Mouse (Mus musculus) gastrocnemius, adult 18-20 months (tissue): ENCODE data around the gene Slc31a1. TPM values are rescaled to one million over a fixed set of nuclear protein-coding genes. Genes with fewer than 3 reads are reported as not detected.
A peak's percentile ranks its signal among the peaks of the same experiment; 100 is the strongest.

Source experiments
- DNase-seq: peaks from one replicate; pipeline ENCODE4 v3.0.0; 2021; ENCODE audit warnings: low spot score
- total RNA-seq, 2 experiments: library from RNA; stranded (reverse); gene quantifications; 2 replicates each; pipeline ENCODE4 v1.2.3; 2021

Slc31a1 gene
- total RNA-seq, 2 experiments from 2014 or later: 8.5 to 9.7 TPM

- no peak for DNase-seq
These were observed 1.5 kb downstream of the Slc31a1 start for GRCm38 (mm10) chr4:62361997-62362396.

DNA sequence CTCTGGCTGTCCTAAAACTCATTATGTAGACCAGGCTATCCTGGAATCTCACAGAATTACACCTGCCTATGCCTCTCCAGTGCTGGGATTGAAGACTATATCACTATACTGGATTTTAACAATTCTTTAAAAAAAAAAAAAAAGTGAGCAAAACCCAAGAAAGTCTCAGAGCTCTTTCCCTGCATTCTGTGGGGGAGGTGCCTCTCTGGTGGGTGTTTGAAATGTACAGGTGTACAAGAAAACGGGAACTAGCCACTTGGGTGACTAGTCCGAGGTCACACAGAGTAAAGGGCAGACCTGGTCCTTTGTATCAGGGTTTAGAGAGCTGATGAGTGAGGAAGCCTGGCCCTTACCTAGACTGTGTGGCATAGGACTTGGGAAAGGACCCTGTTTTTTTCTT lies 1.9 kb downstream of the Slc31a1 start:
- DNase-seq: no peak

GRCm38 (mm10) chr4:62364299-62364698 lies 3.8 kb downstream of the Slc31a1 start:
- DNase-seq: no peak

- DNase-seq: no peak
These were observed 5.8 kb downstream of the Slc31a1 start for GRCm38 (mm10) chr4:62366291-62366690.

DNA sequence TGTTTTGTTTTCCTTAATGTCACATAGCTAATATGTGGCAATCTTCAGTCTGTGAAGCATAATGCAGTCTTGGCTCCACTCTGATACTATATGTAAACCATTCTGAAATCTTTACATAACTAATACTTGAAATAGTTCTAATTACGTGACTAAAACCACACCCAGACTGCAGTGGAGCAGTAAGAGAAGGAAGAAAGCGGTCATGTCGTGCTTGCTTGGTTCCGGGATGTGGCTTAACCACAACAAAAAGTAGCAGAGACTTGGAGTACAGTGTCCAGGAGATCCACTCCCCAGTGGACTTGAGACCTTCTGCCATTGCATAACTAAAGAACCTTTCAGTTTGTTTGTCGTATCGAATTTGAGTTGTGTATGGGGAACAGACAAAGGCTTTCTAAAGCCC lies 7.1 kb downstream of the Slc31a1 start:
- no peak for DNase-seq

GRCm38 (mm10) chr4:62369091-62369490 lies 8.6 kb downstream of the Slc31a1 start:
- DNase-seq: no peak

DNA sequence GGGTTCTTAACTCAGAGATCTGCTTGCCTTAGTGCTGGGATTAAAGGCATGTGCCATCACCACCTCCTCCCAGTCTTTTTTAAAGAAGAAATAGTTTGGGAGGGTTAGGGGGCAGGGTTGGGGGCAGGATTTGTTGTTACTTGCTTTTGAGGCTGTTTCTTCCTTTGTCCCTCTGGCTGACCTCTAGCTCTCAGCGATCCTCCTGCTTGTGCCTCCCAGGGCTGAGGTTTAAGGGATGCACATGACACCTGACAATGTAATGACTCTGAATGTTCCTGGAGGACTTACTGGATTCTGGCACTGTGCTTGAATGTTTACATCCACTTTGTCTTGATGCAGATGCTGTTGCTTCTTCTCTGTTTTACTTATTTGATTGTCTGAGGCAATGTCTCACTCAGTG lies 11.9 kb downstream of the Slc31a1 start:
- no peak for DNase-seq

GRCm38 (mm10) chr4:62372818-62373520 lies 12.4 kb downstream of the Slc31a1 start:
- no peak for DNase-seq

- DNase-seq: no peak
These were observed 13.1 kb downstream of the Slc31a1 start for GRCm38 (mm10) chr4:62373668-62374067.

- DNase-seq: no peak
These were observed 13.8 kb downstream of the Slc31a1 start for GRCm38 (mm10) chr4:62374342-62374741.

DNA sequence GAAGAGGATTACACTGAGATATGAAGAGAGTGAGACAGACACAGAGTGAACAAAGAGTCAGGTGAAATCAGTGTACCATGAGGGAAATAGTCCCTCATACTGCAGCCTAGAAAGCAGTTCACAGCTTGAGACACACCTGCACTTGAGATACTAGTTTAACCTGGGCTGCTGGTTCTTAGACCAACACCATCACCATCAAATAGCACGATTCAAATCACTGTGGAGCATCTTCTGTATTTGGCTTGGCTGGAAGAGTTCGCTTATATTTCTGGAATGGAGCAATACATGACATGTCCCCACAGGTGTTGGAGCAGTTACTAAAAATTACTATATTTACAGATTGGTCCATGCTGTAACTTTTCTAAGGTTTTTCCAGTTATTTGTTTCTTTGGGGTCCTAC lies 15.6 kb downstream of the Slc31a1 start:
- no peak for DNase-seq

DNA sequence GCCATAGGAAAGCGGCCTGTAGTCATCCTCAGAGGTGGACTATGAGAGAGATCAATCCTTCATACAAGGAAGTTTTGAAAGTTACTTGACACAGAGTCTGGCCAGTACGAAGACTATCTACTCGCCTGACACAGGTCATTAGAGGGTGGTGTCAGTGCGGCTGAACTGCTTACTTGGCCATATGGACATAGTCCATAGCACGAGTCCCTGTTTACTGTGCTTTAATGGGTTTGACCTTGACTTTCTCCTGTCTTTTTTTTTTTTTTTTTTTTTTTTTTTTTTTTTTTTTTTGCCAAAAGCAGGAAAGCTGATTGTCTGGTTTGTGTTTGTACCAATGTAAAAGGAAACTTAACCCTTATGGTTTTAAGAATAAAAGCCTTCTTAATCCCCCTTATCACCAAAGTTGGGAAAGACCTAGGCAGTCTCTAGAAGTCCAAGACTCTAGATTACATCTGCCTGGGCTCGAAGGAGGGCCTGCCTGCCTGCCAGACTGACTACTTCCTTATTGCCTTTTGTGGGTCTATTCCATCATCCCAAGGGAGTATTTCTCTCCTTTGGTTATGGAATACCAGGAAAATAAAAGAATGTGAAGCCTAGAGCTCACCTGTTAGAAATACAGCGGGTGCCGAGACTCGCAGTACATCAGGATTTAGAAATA lies 19.3 kb downstream of the Slc31a1 start:
- no peak for DNase-seq

GRCm38 (mm10) chr4:62383207-62383606 lies 22.7 kb downstream of the Slc31a1 start:
- DNase-seq: no peak

DNA sequence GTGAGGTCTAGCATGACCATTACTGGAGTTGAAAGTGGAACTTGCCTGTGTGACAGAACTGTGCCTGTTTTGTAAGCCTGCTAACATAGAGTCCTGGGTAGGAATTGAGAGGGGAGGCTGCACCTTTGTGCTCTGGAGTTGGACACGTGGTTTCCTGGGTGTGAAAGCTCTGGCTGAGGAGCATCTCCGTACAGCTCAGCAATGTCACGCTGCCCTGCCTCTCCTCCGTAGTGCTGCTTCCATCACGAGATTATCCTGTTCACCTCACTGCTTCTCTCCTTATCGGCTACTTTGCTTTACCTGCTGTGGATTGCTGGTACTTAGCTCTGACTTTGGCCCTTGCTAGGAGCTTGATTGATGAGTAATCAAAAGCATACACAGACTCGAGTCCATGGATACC lies 23.2 kb downstream of the Slc31a1 start:
- DNase-seq: no peak

DNA sequence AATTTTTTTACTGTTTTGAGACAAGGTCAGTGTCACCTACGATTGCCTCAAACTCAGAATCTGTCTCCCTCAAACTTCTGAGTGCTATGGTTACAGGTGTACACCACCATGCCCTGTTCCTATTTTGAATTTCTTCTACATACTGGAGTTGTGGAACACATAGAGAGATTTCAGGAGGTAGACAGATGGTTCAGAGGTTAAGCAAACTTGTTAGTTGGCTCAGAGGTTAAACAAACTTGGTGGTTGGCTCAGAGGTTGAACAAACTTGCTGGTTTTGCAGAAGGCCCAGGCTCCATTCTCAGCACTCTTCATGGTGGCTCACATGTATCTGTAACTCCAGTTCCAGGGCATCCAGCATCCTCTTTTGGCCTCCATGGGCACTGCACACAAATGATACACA lies 23.6 kb downstream of the Slc31a1 start:
- no peak for DNase-seq

DNA sequence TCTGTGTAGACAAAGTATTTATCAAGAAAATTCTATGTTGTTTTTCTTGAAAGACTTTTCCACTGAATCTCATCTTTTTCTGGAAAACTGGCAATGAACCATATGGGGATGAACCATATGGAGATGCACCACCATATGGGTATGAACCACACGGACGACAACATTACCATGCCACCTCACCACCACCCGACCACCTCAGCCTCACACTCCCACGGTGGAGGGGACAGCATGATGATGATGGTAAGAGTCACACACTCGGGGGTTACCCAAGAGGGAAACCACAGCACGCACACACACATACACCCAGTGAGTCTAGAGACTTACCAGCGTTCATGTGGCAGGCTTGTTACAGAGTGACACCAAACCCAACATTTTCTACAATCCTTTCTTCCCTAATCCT lies 24.9 kb downstream of the Slc31a1 start:
- DNase-seq: no peak

- DNase-seq: no peak
These were observed 29.3 kb downstream of the Slc31a1 start for GRCm38 (mm10) chr4:62389592-62390512.

GRCm38 (mm10) chr4:62391892-62392291 lies 31.4 kb downstream of the Slc31a1 start:
- no peak for DNase-seq

DNA sequence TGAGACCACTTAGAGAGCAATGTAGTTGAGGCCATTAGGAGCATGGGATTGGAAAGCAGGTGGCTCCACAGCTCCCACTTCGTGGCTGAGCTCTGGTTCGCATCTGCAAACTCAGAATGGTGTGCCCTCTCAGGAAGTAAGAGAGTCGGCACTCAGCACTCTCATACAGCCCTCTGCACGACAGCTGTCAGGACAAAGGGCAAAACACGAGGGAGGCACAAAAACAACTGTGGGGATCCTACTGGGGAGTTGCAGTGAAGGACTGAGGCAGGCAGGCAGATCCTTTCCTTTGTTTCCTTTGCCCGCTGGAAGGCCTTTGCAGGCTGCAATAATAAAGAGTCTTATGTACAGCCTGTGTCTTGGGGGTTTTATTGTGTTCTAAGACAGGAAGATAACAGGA lies 32.9 kb downstream of the Slc31a1 start:
- DNase-seq: no peak

DNA sequence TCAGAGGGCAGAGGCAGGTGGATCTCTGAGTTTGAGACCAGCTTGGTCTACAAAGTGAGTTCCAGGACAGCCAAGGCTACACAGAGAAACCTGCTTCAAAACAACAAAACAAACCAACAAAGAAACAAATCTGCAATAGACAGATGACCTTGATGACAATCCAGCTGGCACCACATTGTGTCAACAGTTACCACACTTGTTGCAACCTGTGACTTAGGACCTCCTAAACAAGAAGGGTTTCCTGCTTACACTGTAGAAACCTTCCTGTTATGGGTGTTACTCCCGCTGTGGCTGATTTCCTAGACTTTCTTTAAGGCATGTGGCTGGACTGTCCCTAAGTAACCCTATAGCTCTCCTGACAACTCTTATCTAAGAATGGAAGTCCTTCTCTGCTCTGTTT lies 35.3 kb downstream of the Slc31a1 start:
- no peak for DNase-seq

DNA sequence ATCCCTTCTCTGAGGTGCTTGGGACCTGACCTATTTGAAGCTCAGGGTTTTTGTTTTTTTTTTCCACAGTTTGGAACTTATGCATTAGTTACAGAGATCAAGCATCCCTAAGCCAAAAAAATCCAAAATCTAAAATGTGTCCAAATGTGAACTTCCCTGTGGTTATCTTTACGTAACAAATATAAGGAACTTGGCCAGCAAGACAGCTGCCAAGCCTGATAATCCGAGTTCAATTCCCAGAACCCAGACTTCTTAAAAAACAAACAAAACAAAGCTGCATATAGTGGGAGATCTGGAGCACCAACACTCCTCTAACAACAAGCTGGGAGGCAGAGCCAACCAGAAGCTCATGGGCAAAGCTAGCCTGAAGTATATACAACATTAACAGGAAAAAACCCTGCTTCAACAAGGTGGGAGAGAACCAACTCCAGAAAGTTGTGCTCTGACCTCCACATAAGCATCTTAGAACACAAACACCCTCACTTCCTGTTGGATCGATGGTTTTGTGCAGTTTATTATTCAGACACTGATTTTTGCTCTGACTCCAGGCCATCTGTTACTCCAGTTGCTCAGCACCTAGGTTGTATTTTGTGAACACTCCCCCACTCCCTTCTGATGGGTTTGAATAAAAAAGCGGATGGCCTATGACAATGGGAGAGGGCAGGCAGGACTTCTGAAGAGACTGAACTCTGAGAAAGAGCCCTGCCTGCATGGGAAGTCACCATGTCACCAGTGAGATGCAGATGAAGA lies 37.3 kb downstream of the Slc31a1 start:
- no peak for DNase-seq

- DNase-seq: peak; percentile 13
These were observed 38.4 kb downstream of the Slc31a1 start for GRCm38 (mm10) chr4:62398956-62399355.
